Mouse (Mus musculus) MEL (cell line): ENCODE measurements around the gene Spon2. TPM values are rescaled to one million over a fixed set of nuclear protein-coding genes. Genes with fewer than 3 reads are reported as not detected.
A peak's percentile ranks its signal among the peaks of the same experiment; 100 is the strongest.

ENCODE experiments used
- DNase-seq: peaks from one replicate; pipeline ENCODE4 v3.0.0; 2011; ENCODE audit warnings: low read depth, low spot score
- H3K27ac ChIP-seq: 2 replicates; pipeline ENCODE4 v1.5.1; 2012; ENCODE audit warnings: low read depth, mild to moderate bottlenecking, control low read depth, low read length, moderate library complexity; ENCODE audit not compliant: control insufficient read depth
- H3K27me3 ChIP-seq, 2 experiments: fragments of 150-350 bp in 1 of 2; sonication (generic) in 1 of 2; 2 replicates each; pipeline ENCODE4 v1.6.1; 2012; ENCODE audit warnings: low read length in 2 of 2, mild to moderate bottlenecking in 2 of 2, improper control_type of control experiment in 1 of 2, moderate library complexity in 1 of 2; ENCODE audit not compliant: insufficient read depth in 2 of 2, control insufficient read depth in 1 of 2
- H3K36me3 ChIP-seq, 2 experiments: 2 replicates each; pipeline ENCODE4 v1.6.1; 2012 to 2014; ENCODE audit warnings: low read length in 2 of 2, improper control_type of control experiment in 1 of 2, inconsistent platforms in 1 of 2, mild to moderate bottlenecking in 1 of 2; ENCODE audit not compliant: insufficient read depth in 2 of 2, control insufficient read depth in 1 of 2
- H3K4me1 ChIP-seq, 2 experiments: fragments of 150-350 bp in 1 of 2; sonication (generic) in 1 of 2; 2 replicates each; pipeline ENCODE4 v1.6.1; 2012; ENCODE audit warnings: low read length in 2 of 2, improper control_type of control experiment in 1 of 2, mild to moderate bottlenecking in 1 of 2; ENCODE audit not compliant: insufficient read depth in 2 of 2, control insufficient read depth in 1 of 2
- H3K4me3 ChIP-seq, 2 experiments: fragments of 150-350 bp in 1 of 2; sonication (generic) in 1 of 2; 2 replicates each; pipeline ENCODE4 v1.5.1; 2012; ENCODE audit warnings: low read depth in 2 of 2, low read length in 2 of 2, mild to moderate bottlenecking in 2 of 2, moderate library complexity in 2 of 2, control low read depth in 1 of 2, improper control_type of control experiment in 1 of 2; ENCODE audit not compliant: control insufficient read depth in 1 of 2, insufficient read depth in 1 of 2
- H3K79me2 ChIP-seq: 2 replicates; pipeline ENCODE4 v1.6.1; 2012; ENCODE audit warnings: mild to moderate bottlenecking, low read length, moderate library complexity; ENCODE audit not compliant: control insufficient read depth, poor library complexity, insufficient read depth
- H3K9ac ChIP-seq: 2 replicates; pipeline ENCODE4 v1.6.1; 2012; ENCODE audit warnings: low read depth, mild to moderate bottlenecking, control low read depth, low read length, moderate library complexity; ENCODE audit not compliant: control insufficient read depth, poor library complexity, severe bottlenecking
- H3K9me3 ChIP-seq: fragments of 150-350 bp; sonication (generic); replicated peaks from 2 replicates; pipeline ENCODE4 v1.6.1; 2012; ENCODE audit warnings: mild to moderate bottlenecking, low read length, improper control_type of control experiment, moderate library complexity; ENCODE audit not compliant: insufficient read depth
- BHLHE40 ChIP-seq: IDR thresholded peaks from 2 replicates; pipeline ENCODE4 v1.6.1; 2012; ENCODE audit warnings: low read depth, mild to moderate bottlenecking, inconsistent platforms, low read length, improper control_type of control experiment, borderline replicate concordance
- CHD2 ChIP-seq: IDR thresholded peaks from 2 replicates; pipeline ENCODE4 v1.6.1; 2011; ENCODE audit warnings: low read length, improper control_type of control experiment
- CTCF ChIP-seq, 3 experiments: IDR thresholded peaks in 2 of 3; conservative IDR thresholded peaks in 1 of 3; 2 replicates each; pipeline ENCODE4 v1.5.1; 2011 to 2012; ENCODE audit warnings: low read length in 3 of 3, low read depth in 2 of 3, mild to moderate bottlenecking in 2 of 3, improper control_type of control experiment in 1 of 3, inconsistent platforms in 1 of 3, mixed read lengths in 1 of 3, moderate library complexity in 1 of 3; ENCODE audit not compliant: control insufficient read depth in 1 of 3, insufficient read depth in 1 of 3, poor library complexity in 1 of 3, severe bottlenecking in 1 of 3
- GATA1 ChIP-seq: IDR thresholded peaks from 2 replicates; pipeline ENCODE4 v1.6.1; 2011; ENCODE audit warnings: low read depth, low read length, improper control_type of control experiment
- HCFC1 ChIP-seq: IDR thresholded peaks from 2 replicates; pipeline ENCODE4 v1.6.1; 2012; ENCODE audit warnings: low read depth, mild to moderate bottlenecking, inconsistent platforms, low read length, improper control_type of control experiment, moderate library complexity
- MXI1 ChIP-seq: IDR thresholded peaks from 2 replicates; pipeline ENCODE4 v1.6.1; 2011; ENCODE audit warnings: mild to moderate bottlenecking, low read depth, low read length, improper control_type of control experiment
- NRF1 ChIP-seq: IDR thresholded peaks from 2 replicates; pipeline ENCODE4 v1.6.1; 2014; ENCODE audit warnings: low read depth, mild to moderate bottlenecking, inconsistent platforms, low read length, improper control_type of control experiment, moderate library complexity; ENCODE audit not compliant: poor library complexity, insufficient read depth, severe bottlenecking
- POLR2A ChIP-seq, 2 experiments: IDR thresholded peaks; 2 replicates each; pipeline ENCODE4 v1.6.1; 2011 to 2012; ENCODE audit warnings: low read length in 2 of 2, mild to moderate bottlenecking in 2 of 2, control low read depth in 1 of 2, improper control_type of control experiment in 1 of 2, low read depth in 1 of 2, moderate library complexity in 1 of 2; ENCODE audit not compliant: control insufficient read depth in 1 of 2, insufficient read depth in 1 of 2, poor library complexity in 1 of 2
- POLR2AphosphoS2 ChIP-seq: IDR thresholded peaks from 2 replicates; pipeline ENCODE4 v1.6.1; 2011; ENCODE audit warnings: low read length, improper control_type of control experiment
- RAD21 ChIP-seq: IDR thresholded peaks from 2 replicates; pipeline ENCODE4 v1.6.1; 2011; ENCODE audit warnings: mild to moderate bottlenecking, low read depth, low read length, improper control_type of control experiment
- RCOR1 ChIP-seq: IDR thresholded peaks from 2 replicates; pipeline ENCODE4 v1.6.1; 2012; ENCODE audit warnings: low read depth, mild to moderate bottlenecking, inconsistent platforms, low read length, improper control_type of control experiment
- SMC3 ChIP-seq: IDR thresholded peaks from 2 replicates; pipeline ENCODE4 v1.6.1; 2011; ENCODE audit warnings: low read depth, low read length, improper control_type of control experiment
- TAL1 ChIP-seq: IDR thresholded peaks from 2 replicates; pipeline ENCODE4 v1.6.1; 2012; ENCODE audit warnings: mild to moderate bottlenecking, inconsistent platforms, low read length, moderate library complexity, mixed read lengths
- TCF12 ChIP-seq: IDR thresholded peaks from 2 replicates; pipeline ENCODE4 v1.6.1; 2014; ENCODE audit warnings: low read depth, mild to moderate bottlenecking, inconsistent platforms, low read length, improper control_type of control experiment, moderate library complexity
- UBTF ChIP-seq: IDR thresholded peaks from 2 replicates; pipeline ENCODE4 v1.6.1; 2012; ENCODE audit warnings: low read depth, mild to moderate bottlenecking, inconsistent platforms, low read length, improper control_type of control experiment, moderate library complexity, borderline replicate concordance; ENCODE audit not compliant: insufficient read depth
- USF1 ChIP-seq: IDR thresholded peaks from 2 replicates; pipeline ENCODE4 v1.6.1; 2014; ENCODE audit warnings: low read depth, mild to moderate bottlenecking, inconsistent platforms, low read length, improper control_type of control experiment, moderate library complexity
- ZC3H11A ChIP-seq: IDR thresholded peaks from 2 replicates; pipeline ENCODE4 v1.6.1; 2012; ENCODE audit warnings: low read depth, mild to moderate bottlenecking, inconsistent platforms, low read length, improper control_type of control experiment
- ZKSCAN1 ChIP-seq: IDR thresholded peaks from 2 replicates; pipeline ENCODE4 v1.6.1; 2012; ENCODE audit warnings: low read depth, mild to moderate bottlenecking, inconsistent platforms, low read length, improper control_type of control experiment, moderate library complexity
- ZMIZ1 ChIP-seq: IDR thresholded peaks from 2 replicates; pipeline ENCODE4 v1.6.1; 2012; ENCODE audit warnings: low read depth, mild to moderate bottlenecking, inconsistent platforms, low read length, improper control_type of control experiment, moderate library complexity
- ZNF384 ChIP-seq: IDR thresholded peaks from 2 replicates; pipeline ENCODE4 v1.6.1; 2012; ENCODE audit warnings: low read depth, mild to moderate bottlenecking, inconsistent platforms, low read length, improper control_type of control experiment
- polyA plus RNA-seq, 2 experiments: library from polyadenylated mRNA; stranded (reverse) in 1 of 2; unstranded in 1 of 2; fragments of >175 nt in 1 of 2; fragments of >200 nt in 1 of 2; gene quantifications; 2 replicates each; pipeline versions ENCODE4 v1.2.1 to v1.2.4; 2012; ENCODE audit warnings: low replicate concordance in 2 of 2, low read depth in 1 of 2; ENCODE audit not compliant: insufficient read length in 2 of 2, insufficient read depth in 1 of 2, missing spikeins in 1 of 2
- total RNA-seq: library from RNA; depleted of rRNA; stranded (reverse); fragments of 300-350 nt; gene quantifications from 2 replicates; pipeline ENCODE4 v1.2.3, GENCODE M21; 2012

Spon2 gene
- total and polyA plus RNA-seq, 3 experiments: 2.6 to 3.1 TPM; not detected in 1

DNA sequence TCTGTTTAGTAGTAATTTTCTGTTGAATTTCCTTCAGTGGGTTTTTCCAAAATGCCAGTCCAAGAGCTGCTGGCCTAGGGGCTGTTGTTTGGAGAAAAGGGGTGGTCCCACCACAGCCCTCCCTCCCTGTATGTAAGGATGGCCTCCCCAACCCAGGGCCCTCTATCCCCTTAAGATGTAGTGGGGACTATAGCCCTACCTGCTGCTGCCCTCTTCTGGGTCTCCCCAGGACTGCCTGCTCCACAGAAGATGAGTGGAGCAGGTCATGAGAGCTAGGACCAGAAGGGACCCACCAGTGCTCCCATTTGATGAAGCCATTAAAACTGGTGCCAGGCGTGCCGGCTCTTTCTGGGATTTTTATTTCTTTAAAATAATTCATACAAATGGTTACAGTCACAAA lies 29.1 kb upstream of the Spon2 start:
- no peaks in the 10 kb centered on the region for H3K9me3 ChIP-seq
- H3K27ac ChIP-seq: no peak overlapping the region
- peak; percentile 61 for TF ChIP-seq SMC3
- no peak for TF ChIP-seq ZKSCAN1
- TF ChIP-seq BHLHE40: no peak
- peak; percentile 41 for TF ChIP-seq ZC3H11A
- TF ChIP-seq UBTF: no peak
- TF ChIP-seq USF1: no peak
- no peak for TF ChIP-seq ZMIZ1
- TF ChIP-seq RAD21: peak; percentile 43
- peak; percentile 20 to 61 (median 59); a peak in 5 of 6 replicates for TF ChIP-seq CTCF (IDR thresholded peaks at IDR 0.05 in 2 of 3, conservative IDR thresholded peaks at IDR 0.05 in 1 of 3; ENCODE audit: control insufficient read depth in 1 of 3, insufficient read depth in 1 of 3, low read depth in 2 of 3, low read length in 3 of 3, poor library complexity in 1 of 3, severe bottlenecking in 1 of 3)
- no peaks in the 10 kb centered on the region for H3K27me3 ChIP-seq
- peaks cover 0 to 23% of the 10 kb centered on the region in 2 experiments; a peak in 2 of 4 replicates for H3K36me3 ChIP-seq
- H3K79me2 ChIP-seq: no peaks in the 10 kb centered on the region
- H3K4me3 ChIP-seq: no peak overlapping the region
- no peak for DNase-seq
- no peaks in the 10 kb centered on the region for H3K4me1 ChIP-seq
- H3K9ac ChIP-seq: no peak overlapping the region

DNA sequence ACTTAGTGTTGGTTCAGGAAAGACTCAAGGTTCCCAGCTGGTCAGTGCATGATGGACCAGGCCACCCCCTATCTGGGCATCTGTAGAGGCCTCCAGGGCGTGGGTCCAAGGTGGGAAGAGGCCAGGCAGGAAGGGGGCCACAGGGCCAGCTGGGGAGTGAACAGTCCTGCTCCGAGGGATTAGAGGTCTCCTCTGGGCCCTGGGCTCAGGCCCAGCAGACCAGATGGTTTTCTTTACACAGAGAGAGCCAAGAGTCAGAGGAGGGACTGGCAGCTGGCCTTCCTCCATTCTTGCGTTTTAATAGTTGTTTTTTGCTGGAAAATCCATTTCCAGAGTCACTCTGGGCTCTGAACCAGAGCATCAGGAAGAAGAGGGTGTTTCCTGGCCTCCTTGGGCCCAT lies 27.4 kb upstream of the Spon2 start:
- Histone ChIP-seq H3K79me2 (no peaks in the 10 kb centered on the region), H3K4me3 (no peak overlapping the region), H3K36me3 (peaks cover 0 to 10% of the 10 kb centered on the region in 2 experiments; a peak in 1 of 4 replicates), H3K27ac (no peak overlapping the region), H3K4me1 (no peaks in the 10 kb centered on the region), H3K9ac (no peak overlapping the region), H3K9me3 (no peaks in the 10 kb centered on the region), H3K27me3 (no peaks in the 10 kb centered on the region)
- TF ChIP-seq NRF1: no peak
- TF ChIP-seq RCOR1: no peak
- no peak for TF ChIP-seq CTCF (IDR thresholded peaks at IDR 0.05 in 2 of 3, conservative IDR thresholded peaks at IDR 0.05 in 1 of 3; ENCODE audit: control insufficient read depth in 1 of 3, insufficient read depth in 1 of 3, low read depth in 2 of 3, low read length in 3 of 3, poor library complexity in 1 of 3, severe bottlenecking in 1 of 3)
- TF ChIP-seq ZKSCAN1: no peak
- TF ChIP-seq POLR2A (IDR thresholded peaks at IDR 0.05; ENCODE audit: control insufficient read depth in 1 of 2, insufficient read depth in 1 of 2, low read depth in 1 of 2, low read length in 2 of 2, poor library complexity in 1 of 2): no peak
- no peak for TF ChIP-seq GATA1
- TF ChIP-seq TCF12: no peak
- TF ChIP-seq POLR2AphosphoS2: no peak
- TF ChIP-seq ZNF384: no peak
- TF ChIP-seq CHD2: no peak
- no peak for TF ChIP-seq MXI1
- no peak for TF ChIP-seq TAL1
- no peak for TF ChIP-seq ZMIZ1
- no peak for TF ChIP-seq HCFC1
- DNase-seq: no peak
